Mouse (Mus musculus): ENCODE results near the gene Adcy9. TPM values are rescaled to one million over a fixed set of nuclear protein-coding genes. Genes with fewer than 3 reads are reported as not detected.

Gene Adcy9
- polyA plus RNA-seq, 1 experiment from 2014 or later, result 1.3 TPM

Other genes starting within 250 kb of the Adcy9 start
- gene Crebbp, start 206.5 kb downstream of the Adcy9 start, polyA plus RNA-seq (2014; fragmentation: Nextera tagmentation; extraction: Ambion mirVana), result 38.0 and 38.1 TPM in 2 replicates
- gene Srl, start 121.3 kb upstream of the Adcy9 start, polyA plus RNA-seq (2014; fragmentation: Nextera tagmentation; extraction: Ambion mirVana), result 18.4 and 20.7 TPM in 2 replicates
- gene Tfap4, start 139.4 kb upstream of the Adcy9 start, polyA plus RNA-seq (2014; fragmentation: Nextera tagmentation; extraction: Ambion mirVana), result 23.0 and 24.1 TPM in 2 replicates
- gene Glis2, start 174.2 kb upstream of the Adcy9 start, polyA plus RNA-seq (2014; fragmentation: Nextera tagmentation; extraction: Ambion mirVana), result 24.4 and 29.2 TPM in 2 replicates
- 81.9 and 86.3 TPM in 2 replicates for gene Pam16, start 204.5 kb upstream of the Adcy9 start, polyA plus RNA-seq (2014; fragmentation: Nextera tagmentation; extraction: Ambion mirVana)
- gene Vasn, start 219.4 kb upstream of the Adcy9 start, polyA plus RNA-seq (2014; fragmentation: Nextera tagmentation; extraction: Ambion mirVana), result 23.1 and 23.5 TPM in 2 replicates
- gene Dnaja3, start 219.5 kb upstream of the Adcy9 start, polyA plus RNA-seq (2014; fragmentation: Nextera tagmentation; extraction: Ambion mirVana), result 58.7 and 59.3 TPM in 2 replicates

Measured in lung, embryonic 14.5 days (tissue).